Mouse (Mus musculus): ENCODE measurements around the gene Fry. TPM values are rescaled to one million over a fixed set of nuclear protein-coding genes. Genes with fewer than 3 reads are reported as not detected.

The Fry gene
- polyA plus RNA-seq, 1 experiment from 2014 or later: 35.4 TPM

DNA sequence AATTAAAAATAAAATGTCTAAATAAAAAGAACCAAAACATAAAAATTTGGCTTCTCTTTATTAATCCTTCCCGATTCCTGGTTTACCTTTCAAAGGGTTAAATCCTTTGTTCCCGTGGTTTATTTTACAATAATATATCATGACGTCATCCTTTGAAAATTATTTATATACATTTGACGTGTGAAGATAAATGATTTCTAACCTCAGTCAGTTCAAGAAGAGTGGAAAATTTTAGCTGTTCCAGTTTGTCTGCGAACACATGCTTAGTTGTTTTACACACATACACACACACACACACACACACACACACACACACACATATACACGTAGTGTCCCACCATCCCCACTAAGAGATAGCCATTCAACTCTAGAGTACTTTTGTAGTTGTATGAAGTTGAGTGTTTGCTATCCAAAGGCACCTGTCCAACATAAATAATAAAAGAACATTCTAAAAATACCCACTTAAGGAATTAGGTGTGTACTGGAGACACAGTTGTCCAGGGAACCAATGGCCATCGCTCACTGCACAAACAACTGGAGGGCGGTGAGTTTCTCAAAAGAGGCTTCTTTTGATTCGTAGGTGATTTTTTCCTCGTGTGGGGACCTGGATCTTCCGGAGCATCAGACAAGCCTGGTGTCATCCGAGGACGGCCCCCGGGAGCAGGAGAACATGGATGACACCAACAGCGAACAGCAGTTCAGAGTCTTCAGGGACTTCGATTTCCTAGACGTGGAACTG, 338.9 kb downstream of the Fry start:
- no peak for ATAC-seq
- H3K36me3 ChIP-seq: peaks cover 78% of the 10 kb centered on the region
- H3K27me3 ChIP-seq: no peaks in the 10 kb centered on the region
- H3K9me3 ChIP-seq: peaks cover 14% of the 10 kb centered on the region; the same call in 1 of the 2 replicates
- no peaks in the 10 kb centered on the region for H3K4me1 ChIP-seq (replicated peaks)
- no peak overlapping the region for H3K9ac ChIP-seq (replicated peaks)
- no peak overlapping the region for H3K4me3 ChIP-seq (replicated peaks)
- no peak overlapping the region for H3K4me2 ChIP-seq (replicated peaks)
- H3K27ac ChIP-seq: no peak overlapping the region
- WGBS: 92% methylated on average over 17 of the region's 17 CpGs

- H3K4me1 ChIP-seq (replicated peaks): no peaks in the 10 kb centered on the region
- WGBS: 69% methylated on average over 17 of the region's 17 CpGs
- H3K27ac ChIP-seq: no peak overlapping the region; the same call in 1 of the 2 replicates
- H3K4me3 ChIP-seq (replicated peaks): no peak overlapping the region
- no peak overlapping the region for H3K4me2 ChIP-seq (replicated peaks)
- peaks cover 7% of the 10 kb centered on the region; the same call in 1 of the 2 replicates for H3K9me3 ChIP-seq
- ATAC-seq: peak; percentile 43
- no peaks in the 10 kb centered on the region for H3K27me3 ChIP-seq
- no peak overlapping the region for H3K9ac ChIP-seq (replicated peaks)
- peaks cover 71% of the 10 kb centered on the region for H3K36me3 ChIP-seq
Measured at GRCm38 (mm10) chr5:150457904-150458739, 339.7 kb downstream of the Fry start.

GRCm38 (mm10) chr5:150459801-150460200, 341.4 kb downstream of the Fry start:
- Histone ChIP-seq H3K27ac (no peak overlapping the region), H3K4me2 (replicated peaks) (no peak overlapping the region), H3K4me3 (replicated peaks) (no peak overlapping the region), H3K4me1 (replicated peaks) (no peaks in the 10 kb centered on the region), H3K9ac (replicated peaks) (no peak overlapping the region), H3K36me3 (peaks cover 57% of the 10 kb centered on the region), H3K27me3 (no peaks in the 10 kb centered on the region), H3K9me3 (peaks cover 4% of the 10 kb centered on the region; the same call in 1 of the 2 replicates)
- WGBS: 79% methylated on average over 4 of the region's 4 CpGs
- no peak for ATAC-seq

DNA sequence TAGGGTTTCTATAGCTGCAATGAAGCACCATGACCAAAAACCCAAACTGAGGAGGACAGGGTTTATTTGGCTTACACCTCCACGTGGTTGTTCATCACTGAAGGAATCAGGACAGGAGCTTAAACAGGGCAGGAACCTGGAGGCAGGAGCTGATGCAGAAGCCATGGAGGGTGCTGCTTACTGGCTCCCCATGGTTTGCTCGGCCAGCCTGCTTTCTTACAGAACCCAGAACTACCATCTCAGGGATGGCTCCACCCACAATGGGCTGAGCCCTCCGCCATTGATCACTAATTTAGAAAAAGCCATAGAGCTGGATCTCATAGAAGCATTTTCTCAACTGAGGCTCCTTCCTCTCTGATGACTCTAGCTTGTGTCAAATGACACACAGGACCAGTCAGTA, 346.3 kb downstream of the Fry start:
- Histone ChIP-seq H3K9me3 (peaks cover 2% of the 10 kb centered on the region; the same call in 1 of the 2 replicates), H3K9ac (replicated peaks) (no peak overlapping the region), H3K27me3 (no peaks in the 10 kb centered on the region), H3K4me1 (replicated peaks) (no peaks in the 10 kb centered on the region), H3K4me2 (replicated peaks) (no peak overlapping the region), H3K4me3 (replicated peaks) (no peak overlapping the region), H3K36me3 (peaks cover 32% of the 10 kb centered on the region), H3K27ac (no peak overlapping the region)
- 65% methylated on average over 3 of the region's 3 CpGs for WGBS
- ATAC-seq: no peak

GRCm38 (mm10) chr5:150465218-150465617, 346.8 kb downstream of the Fry start:
- no peak overlapping the region for H3K4me3 ChIP-seq (replicated peaks)
- no peak overlapping the region for H3K27ac ChIP-seq
- ATAC-seq: no peak
- WGBS: 92% methylated on average over 6 of the region's 6 CpGs
- no peak overlapping the region for H3K9ac ChIP-seq (replicated peaks)
- H3K4me2 ChIP-seq (replicated peaks): no peak overlapping the region
- H3K9me3 ChIP-seq: no peaks in the 10 kb centered on the region
- no peaks in the 10 kb centered on the region for H3K4me1 ChIP-seq (replicated peaks)
- peaks cover 31% of the 10 kb centered on the region for H3K36me3 ChIP-seq
- no peaks in the 10 kb centered on the region for H3K27me3 ChIP-seq

GRCm38 (mm10) chr5:150466132-150466531, 347.7 kb downstream of the Fry start:
- no peaks in the 10 kb centered on the region for H3K9me3 ChIP-seq
- peaks cover 30% of the 10 kb centered on the region for H3K36me3 ChIP-seq
- H3K4me1 ChIP-seq (replicated peaks): no peaks in the 10 kb centered on the region
- no peak overlapping the region for H3K9ac ChIP-seq (replicated peaks)
- H3K4me2 ChIP-seq (replicated peaks): no peak overlapping the region
- H3K27me3 ChIP-seq: no peaks in the 10 kb centered on the region
- no peak overlapping the region for H3K4me3 ChIP-seq (replicated peaks)
- no peak overlapping the region for H3K27ac ChIP-seq
- no peak for ATAC-seq
- 89% methylated on average over 12 of the region's 12 CpGs for WGBS

- no peak overlapping the region for H3K4me3 ChIP-seq (replicated peaks)
- no peak overlapping the region for H3K9ac ChIP-seq (replicated peaks)
- no peaks in the 10 kb centered on the region for H3K27me3 ChIP-seq
- 81% methylated on average over 6 of the region's 6 CpGs for WGBS
- H3K4me1 ChIP-seq (replicated peaks): no peaks in the 10 kb centered on the region
- no peak for ATAC-seq
- H3K4me2 ChIP-seq (replicated peaks): no peak overlapping the region
- no peak overlapping the region for H3K27ac ChIP-seq
- peaks cover 44% of the 10 kb centered on the region for H3K36me3 ChIP-seq
- H3K9me3 ChIP-seq: no peaks in the 10 kb centered on the region
Measured at GRCm38 (mm10) chr5:150468431-150468830, 350.0 kb downstream of the Fry start.

DNA sequence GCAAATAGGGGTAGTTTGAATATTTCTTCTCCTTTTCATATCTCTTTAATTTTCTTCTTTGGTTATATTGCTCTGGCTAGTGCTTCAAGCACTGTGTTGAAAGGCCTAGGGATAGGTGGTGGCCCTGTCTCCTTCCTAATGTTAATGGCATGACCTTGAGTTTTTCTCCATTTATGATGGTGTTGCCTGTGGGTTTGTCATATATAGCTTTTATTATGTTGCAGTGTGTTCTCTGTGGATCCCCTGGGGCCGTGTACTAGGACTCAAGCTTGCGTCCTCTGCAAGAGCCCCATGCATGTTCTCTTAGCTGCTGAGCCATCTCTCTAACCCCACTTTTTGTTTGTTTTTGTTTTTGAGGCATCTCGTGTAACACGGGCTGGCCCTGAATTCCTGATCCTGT, 358.9 kb downstream of the Fry start:
- Histone ChIP-seq H3K36me3 (peaks cover 45% of the 10 kb centered on the region), H3K9ac (replicated peaks) (no peak overlapping the region), H3K27ac (no peak overlapping the region), H3K9me3 (no peaks in the 10 kb centered on the region), H3K4me3 (replicated peaks) (no peak overlapping the region), H3K4me2 (replicated peaks) (no peak overlapping the region), H3K27me3 (no peaks in the 10 kb centered on the region), H3K4me1 (replicated peaks) (no peaks in the 10 kb centered on the region)
- WGBS: 83% methylated on average over 4 of the region's 4 CpGs
- ATAC-seq: no peak

GRCm38 (mm10) chr5:150478612-150479011, 360.2 kb downstream of the Fry start:
- no peak overlapping the region for H3K27ac ChIP-seq
- no peaks in the 10 kb centered on the region for H3K9me3 ChIP-seq
- no peak overlapping the region for H3K4me2 ChIP-seq (replicated peaks)
- H3K4me1 ChIP-seq (replicated peaks): no peaks in the 10 kb centered on the region
- H3K36me3 ChIP-seq: peaks cover 48% of the 10 kb centered on the region
- WGBS: 75% methylated on average over 4 of the region's 4 CpGs
- ATAC-seq: no peak
- H3K27me3 ChIP-seq: no peaks in the 10 kb centered on the region
- H3K9ac ChIP-seq (replicated peaks): no peak overlapping the region
- H3K4me3 ChIP-seq (replicated peaks): no peak overlapping the region

- H3K4me1 ChIP-seq (replicated peaks): no peaks in the 10 kb centered on the region
- no peak overlapping the region for H3K4me2 ChIP-seq (replicated peaks)
- H3K27ac ChIP-seq: no peak overlapping the region
- no peak overlapping the region for H3K4me3 ChIP-seq (replicated peaks)
- peaks cover 42% of the 10 kb centered on the region for H3K36me3 ChIP-seq
- H3K9me3 ChIP-seq: no peaks in the 10 kb centered on the region
- no peak overlapping the region for H3K9ac ChIP-seq (replicated peaks)
- WGBS: 71% methylated on average over 3 of the region's 3 CpGs
- no peaks in the 10 kb centered on the region for H3K27me3 ChIP-seq
- no peak for ATAC-seq
Measured at GRCm38 (mm10) chr5:150485198-150485597, 366.8 kb downstream of the Fry start.

DNA sequence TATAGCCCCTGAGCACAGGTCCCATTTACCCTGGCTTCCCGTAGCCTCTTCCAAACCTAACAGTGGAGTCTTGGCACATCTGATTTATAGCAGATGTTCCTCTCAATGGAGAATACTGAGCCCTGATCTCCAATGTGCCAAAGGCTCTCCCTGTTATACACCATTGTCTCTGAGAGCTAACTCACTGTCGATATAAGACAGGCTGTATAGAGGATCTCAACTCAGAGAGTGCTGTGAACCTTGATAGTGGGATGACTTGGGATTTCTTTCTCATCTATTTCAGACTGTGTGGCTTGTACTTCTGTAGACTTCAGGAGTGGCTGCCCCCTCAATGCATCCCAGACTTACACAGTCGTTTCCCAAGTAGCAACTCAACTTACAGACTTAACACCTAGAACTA, 371.8 kb downstream of the Fry start:
- no peak overlapping the region for H3K27ac ChIP-seq
- H3K4me1 ChIP-seq (replicated peaks): no peaks in the 10 kb centered on the region
- H3K36me3 ChIP-seq: peaks cover 26% of the 10 kb centered on the region
- no peaks in the 10 kb centered on the region for H3K9me3 ChIP-seq
- no peak overlapping the region for H3K4me3 ChIP-seq (replicated peaks)
- WGBS: 90% methylated on average over 3 of the region's 3 CpGs
- no peak for ATAC-seq
- H3K27me3 ChIP-seq: no peaks in the 10 kb centered on the region
- H3K4me2 ChIP-seq (replicated peaks): no peak overlapping the region
- no peak overlapping the region for H3K9ac ChIP-seq (replicated peaks)

GRCm38 (mm10) chr5:150490821-150491220, 372.4 kb downstream of the Fry start:
- peaks cover 32% of the 10 kb centered on the region for H3K36me3 ChIP-seq
- no peak overlapping the region for H3K4me3 ChIP-seq (replicated peaks)
- no peak overlapping the region for H3K4me2 ChIP-seq (replicated peaks)
- H3K27ac ChIP-seq: no peak overlapping the region
- no peaks in the 10 kb centered on the region for H3K4me1 ChIP-seq (replicated peaks)
- H3K27me3 ChIP-seq: no peaks in the 10 kb centered on the region
- no peak overlapping the region for H3K9ac ChIP-seq (replicated peaks)
- no peaks in the 10 kb centered on the region for H3K9me3 ChIP-seq
- no peak for ATAC-seq
- WGBS: 85% methylated on average over 8 of the region's 8 CpGs
